Mouse (Mus musculus) heart, adult 2 months (tissue): Measurements from ENCODE around the gene Hepacam.
A peak's percentile ranks its signal among the peaks of the same experiment; 100 is the strongest.

ENCODE experiments used
- CTCF ChIP-seq: fragments of 200-600 bp; IDR thresholded peaks from 2 replicates; pipeline ENCODE4 v1.8.1; 2022; ENCODE audit warnings: antibody characterized with exemption, mild to moderate bottlenecking, moderate library complexity
- EP300 ChIP-seq: fragments of 200-500 bp; IDR thresholded peaks from 2 replicates; pipeline ENCODE4 v1.6.1; 2011; ENCODE audit warnings: low read depth, low read length, control low read depth; ENCODE audit not compliant: insufficient read depth
- POLR2A ChIP-seq: fragments of 200-500 bp; IDR thresholded peaks from 2 replicates; pipeline ENCODE4 v1.6.1; 2011; ENCODE audit warnings: mild to moderate bottlenecking, low read depth, low read length, control low read depth; ENCODE audit not compliant: insufficient read depth

DNA sequence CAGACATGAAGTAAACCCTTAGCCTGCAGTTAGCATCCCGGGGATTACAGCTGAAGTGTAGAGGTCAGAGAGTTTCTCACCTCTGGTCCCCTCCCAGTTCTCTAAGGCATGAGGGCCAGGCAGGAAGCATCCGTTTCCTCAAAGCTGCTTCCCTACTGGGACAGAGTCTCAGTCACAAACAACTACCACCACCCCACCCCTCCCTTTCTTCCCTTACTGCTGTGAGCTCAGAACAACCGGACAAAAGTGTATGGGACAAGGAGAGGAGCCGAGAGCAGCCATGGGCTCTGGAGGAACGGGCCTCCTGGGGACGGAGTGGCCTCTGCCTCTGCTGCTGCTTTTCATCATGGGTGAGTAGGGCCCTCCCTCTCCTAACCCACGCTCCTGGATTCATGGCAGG is 34.7 kb downstream of the Hepacam start, which contains the start of gene Robo4:
- TF ChIP-seq CTCF = no peak
- TF ChIP-seq POLR2A = peak; percentile 95
- peak; percentile 98 for TF ChIP-seq EP300
